Mouse (Mus musculus): Measurements from ENCODE around the gene Smok2a.
"Not testable (repeated sequence)": the region's sequence is repeated elsewhere in the genome, so short reads cannot be mapped to it uniquely, and the experiment has no call there.

Gene Smok2a

GRCm38 (mm10) chr17:13212136-13212850 lies 8.7 kb upstream of the Smok2a start:
- CTCF ChIA-PET, result no interaction called here
- POLR2A ChIA-PET, result no interaction called here

GRCm38 (mm10) chr17:13214169-13214568 lies 6.8 kb upstream of the Smok2a start:
- POLR2A ChIA-PET, result no interaction called here
- CTCF ChIA-PET, result interaction anchor here in 1 of 4 experiments (0.6 kb wide), 1 partner anchor 124 kb away, joined by 4 read pairs; no protein-coding TSS in a partner anchor

DNA sequence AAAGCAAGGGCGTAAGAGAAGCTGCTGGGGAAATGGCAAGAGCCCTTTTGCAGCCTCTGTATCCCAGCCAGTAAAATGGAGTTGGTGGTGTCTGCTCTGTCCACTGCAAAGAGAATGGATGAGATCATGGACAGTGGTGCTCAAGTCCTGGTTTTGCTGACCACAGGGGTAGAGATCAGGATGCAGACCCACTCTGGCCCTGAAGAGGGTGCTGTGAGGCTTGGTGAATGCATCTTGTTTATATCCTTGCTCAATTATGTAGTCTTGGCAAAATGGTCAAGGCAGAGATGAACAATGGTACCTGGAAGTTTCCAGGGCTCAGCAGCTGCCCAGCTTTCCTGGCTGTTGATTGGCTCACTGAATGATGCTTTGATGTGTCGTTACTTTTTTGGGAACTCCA lies 5.4 kb upstream of the Smok2a start:
- POLR2A ChIA-PET, result no interaction called here

GRCm38 (mm10) chr17:13221921-13222320 lies 933 bp downstream of the Smok2a start:
- POLR2A ChIA-PET, CTCF ChIA-PET: not testable (repeated sequence)

More for the DNA sequence above, 5.4 kb upstream of the Smok2a start:
- CTCF ChIA-PET, result interaction anchor here in 1 of 4 experiments (0.7 kb wide), 1 partner anchor 153 kb away, joined by 5 read pairs; no protein-coding TSS in a partner anchor

DNA sequence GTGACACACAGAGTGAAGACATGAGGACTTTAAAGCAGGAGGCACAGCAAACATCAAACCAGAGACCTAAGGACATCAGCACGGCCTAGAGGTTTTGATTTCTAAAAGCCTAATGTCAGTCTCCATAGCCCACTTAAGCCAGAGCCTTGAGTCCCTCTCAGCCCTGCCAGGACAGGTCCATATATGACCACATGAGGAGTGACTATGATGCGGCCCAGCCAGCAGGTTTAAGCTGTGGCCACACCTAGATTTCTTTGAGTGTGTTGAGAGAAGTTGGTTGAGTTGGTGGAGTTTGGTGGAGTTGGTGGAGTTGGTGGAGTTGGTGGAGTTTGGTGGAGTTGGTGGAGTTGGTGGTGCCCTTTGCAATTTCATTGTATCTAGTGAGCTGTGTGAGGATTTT lies 9.0 kb downstream of the Smok2a start, which contains the start of gene Smok2b:
Smok2b (plus strand) TSS at position 301 of the 400 bp plus-strand sequence.
- CTCF ChIA-PET, result not testable (repeated sequence)
- POLR2A ChIA-PET, result interaction anchor here in 1 of 4 experiments (0.7 kb wide), 1 partner anchor 1536 kb away, joined by 3 read pairs; no protein-coding TSS in a partner anchor

DNA sequence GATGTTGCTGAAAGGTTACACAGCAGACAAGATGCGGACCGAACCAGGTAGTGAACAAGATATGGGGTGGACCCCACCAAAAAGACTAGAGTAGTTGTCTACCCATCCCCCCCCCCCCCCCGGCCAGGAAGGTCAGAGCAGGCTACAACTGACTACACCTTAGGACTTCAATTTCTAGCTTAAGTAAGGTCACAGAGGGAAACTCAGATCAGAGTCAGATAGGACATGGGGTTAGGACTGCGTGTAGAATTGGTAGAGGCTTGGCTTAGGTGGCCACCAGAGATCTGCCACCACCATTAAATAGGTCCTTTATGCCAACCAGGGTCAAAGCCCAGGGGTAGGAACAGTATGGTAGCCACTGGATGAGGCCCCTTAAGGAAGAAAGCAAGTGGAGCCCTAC lies 18.5 kb downstream of the Smok2a start:
- POLR2A ChIA-PET, result interaction anchor here in 1 of 4 experiments (0.6 kb wide), 1 partner anchor 1153 kb away, joined by 3 read pairs; no protein-coding TSS in a partner anchor
- CTCF ChIA-PET, result not testable (repeated sequence)

DNA sequence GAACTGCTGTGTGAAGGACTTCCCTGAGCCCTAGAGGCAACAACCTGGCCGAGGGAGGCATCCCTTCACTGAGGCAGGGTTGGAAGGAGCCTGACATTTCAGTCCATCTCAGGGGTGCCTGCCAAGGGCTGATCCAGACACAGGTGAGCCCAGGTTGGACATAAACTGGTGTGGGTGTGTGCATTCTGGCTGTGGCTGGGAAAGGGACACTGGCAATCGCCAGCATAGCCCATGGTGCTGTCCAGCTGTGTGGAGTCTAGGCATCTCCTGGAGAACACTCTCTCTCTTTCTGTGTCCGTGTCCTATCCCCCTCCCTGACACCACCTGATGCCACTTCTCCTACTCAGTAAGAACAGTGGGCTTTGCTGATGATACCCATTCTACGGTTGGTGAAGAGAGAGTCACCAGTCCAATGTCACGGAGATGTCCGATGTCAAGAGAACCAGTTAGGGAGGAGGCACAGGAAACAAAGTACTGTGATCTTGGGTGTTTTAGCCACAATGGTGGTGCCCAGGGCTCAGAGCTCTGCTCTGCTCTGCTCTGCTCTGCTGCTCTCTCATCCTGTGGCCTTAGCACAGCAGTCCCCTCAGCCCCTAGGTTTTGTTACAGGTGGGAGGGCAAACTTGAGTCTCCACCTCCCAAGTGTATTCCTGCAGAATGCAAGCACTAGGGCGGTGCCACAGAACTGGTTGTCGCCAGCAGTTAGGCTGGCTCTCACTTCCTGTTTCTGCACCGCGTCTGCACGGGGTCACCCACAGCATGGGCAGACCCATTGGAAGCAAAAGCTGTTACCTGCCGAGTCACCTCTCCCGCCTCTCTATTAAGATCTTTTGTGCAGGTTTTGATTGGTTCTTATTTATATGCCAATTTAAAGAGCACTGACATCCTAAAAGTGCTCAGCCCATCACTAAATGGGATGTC lies 20.1 kb downstream of the Smok2a start:
- POLR2A ChIA-PET, result interaction anchor here in 1 of 4 experiments (0.5 kb wide), 1 partner anchor 301 kb away, joined by 3 read pairs; no protein-coding TSS in a partner anchor
- CTCF ChIA-PET, result not testable (repeated sequence)

- POLR2A ChIA-PET, CTCF ChIA-PET: not testable (repeated sequence)
These were observed 33.8 kb downstream of the Smok2a start for GRCm38 (mm10) chr17:13254786-13255185.
